Mouse (Mus musculus) kidney, postnatal 14 days (tissue): ENCODE data around the gene Fam83b.

ENCODE experiments used
- DNase-seq: peaks from one replicate; pipeline ENCODE4 v3.0.0; 2022; ENCODE audit warnings: mixed read lengths

The Fam83b gene

GRCm38 (mm10) chr9:76566515-76567280, at the start of gene Fam83b:
TSS of gene Fam83b (minus strand) at chr9:76567116.
- peak; percentile 76 for DNase-seq

GRCm38 (mm10) chr9:76614165-76614564, 47.2 kb upstream of the Fam83b start:
- DNase-seq: no peak

- DNase-seq: no peak
These were observed 36.8 kb upstream of the Fam83b start for GRCm38 (mm10) chr9:76603744-76604143.

- no peak for DNase-seq
These were observed 36.0 kb upstream of the Fam83b start for GRCm38 (mm10) chr9:76602874-76603273.

- DNase-seq: no peak
These were observed 30.5 kb upstream of the Fam83b start for GRCm38 (mm10) chr9:76597395-76597794.

- no peak for DNase-seq
These were observed 26.9 kb upstream of the Fam83b start for GRCm38 (mm10) chr9:76593841-76594240.

GRCm38 (mm10) chr9:76583943-76584342, 17.0 kb upstream of the Fam83b start:
- no peak for DNase-seq

- DNase-seq: no peak
These were observed 15.1 kb upstream of the Fam83b start for GRCm38 (mm10) chr9:76581966-76582365.

DNA sequence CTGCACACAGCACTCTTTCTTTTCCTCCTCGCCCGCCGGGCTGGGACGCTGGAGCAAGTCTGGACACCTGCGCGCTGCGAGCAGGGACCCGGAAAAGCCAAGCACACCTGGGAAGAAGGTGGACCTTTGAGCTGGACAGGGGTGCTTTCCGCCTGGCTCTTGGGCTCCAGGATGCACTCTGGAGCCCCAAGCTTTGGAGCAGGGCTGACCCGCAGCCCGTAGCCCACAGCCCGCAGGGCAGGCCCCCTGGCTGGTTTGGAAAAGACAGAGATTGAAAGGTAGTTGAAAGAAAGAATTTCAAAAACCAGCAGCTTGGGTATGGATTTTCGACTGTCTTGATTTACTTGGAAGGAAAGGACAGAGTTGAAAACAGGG, 352 bp upstream of the Fam83b start:
- no peak for DNase-seq

DNA sequence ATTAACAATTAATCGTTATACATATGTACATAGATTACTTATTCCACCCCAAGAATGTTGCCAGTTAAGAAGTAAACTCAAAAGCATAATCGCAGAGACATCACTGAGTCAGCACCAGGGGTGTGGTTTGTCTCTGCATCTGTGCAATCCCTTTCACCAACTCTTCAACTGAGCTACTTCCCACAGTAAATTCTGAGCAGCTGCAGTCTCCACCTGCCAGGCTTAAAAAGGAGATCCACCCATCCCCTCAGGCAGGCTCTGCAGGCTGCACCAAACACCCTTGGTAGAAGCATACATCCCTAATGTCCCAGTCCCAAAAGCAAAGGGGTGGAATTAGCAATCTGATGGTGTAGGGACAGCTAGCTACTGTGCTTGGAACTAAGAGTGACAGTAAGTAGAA, 1.3 kb downstream of the Fam83b start:
- no peak for DNase-seq

DNA sequence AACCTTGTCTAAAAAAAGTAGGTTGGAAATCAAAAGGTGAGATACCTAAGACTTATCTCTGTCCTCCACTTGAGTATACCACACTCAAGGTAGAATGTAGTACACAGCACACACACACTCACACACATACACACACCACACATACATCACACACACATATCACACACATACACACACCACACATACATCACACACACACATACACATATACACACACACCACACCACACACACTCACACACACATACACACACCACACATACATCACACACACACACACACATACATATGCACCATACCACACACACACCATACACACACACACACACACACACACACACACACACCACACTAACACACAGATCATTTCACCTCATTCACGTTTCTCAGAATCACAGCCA, 2.8 kb downstream of the Fam83b start:
- DNase-seq: no peak

GRCm38 (mm10) chr9:76562794-76563193, 4.1 kb downstream of the Fam83b start:
- DNase-seq: no peak

GRCm38 (mm10) chr9:76559240-76559639, 7.7 kb downstream of the Fam83b start:
- no peak for DNase-seq

DNA sequence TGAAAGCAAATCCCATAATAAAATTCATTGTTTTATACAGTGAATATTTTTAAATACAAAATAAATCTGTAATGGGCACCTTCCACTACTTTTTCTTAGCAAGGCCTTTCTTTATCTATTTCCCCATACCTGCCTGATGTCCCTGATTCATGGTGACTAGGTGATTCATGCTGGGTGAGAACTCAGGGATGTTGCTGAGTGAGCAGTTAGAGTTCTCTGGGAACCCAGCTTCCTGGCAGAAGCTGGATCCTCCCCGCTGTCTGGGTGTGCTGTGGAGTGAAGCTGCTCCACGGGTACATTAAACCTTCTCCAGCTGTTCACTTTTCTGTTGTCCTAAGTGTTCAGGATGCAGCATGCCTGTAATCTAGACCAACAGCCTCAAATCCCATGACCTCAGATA, 13.2 kb downstream of the Fam83b start:
- no peak for DNase-seq

DNA sequence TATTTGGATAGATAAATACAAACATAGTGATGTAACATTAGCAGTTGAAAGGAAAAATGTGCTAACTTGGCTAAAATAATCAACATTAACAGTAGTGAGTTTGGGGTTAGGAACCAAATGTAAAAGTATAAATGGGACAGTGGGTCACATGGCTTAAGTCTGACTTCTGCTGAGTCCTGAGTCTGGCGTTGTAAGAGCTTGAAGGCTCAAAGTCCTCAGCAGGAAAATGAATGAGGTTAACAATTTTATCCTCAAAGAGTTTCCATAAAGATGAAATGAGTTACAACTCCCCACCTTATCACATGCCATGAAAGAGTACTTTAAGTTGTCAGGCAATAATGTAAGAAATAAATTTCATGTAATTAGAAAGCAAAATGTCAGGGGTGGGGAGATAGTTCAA, 13.8 kb downstream of the Fam83b start:
- DNase-seq: no peak

- DNase-seq: no peak
These were observed 20.2 kb downstream of the Fam83b start for GRCm38 (mm10) chr9:76546714-76547113.

- no peak for DNase-seq
These were observed 26.2 kb downstream of the Fam83b start for GRCm38 (mm10) chr9:76540684-76541083.

GRCm38 (mm10) chr9:76539953-76540621, 26.8 kb downstream of the Fam83b start:
- DNase-seq: no peak

- DNase-seq: no peak
These were observed 27.6 kb downstream of the Fam83b start for GRCm38 (mm10) chr9:76539271-76539670.

GRCm38 (mm10) chr9:76536032-76536431, 30.9 kb downstream of the Fam83b start:
- DNase-seq: no peak

DNA sequence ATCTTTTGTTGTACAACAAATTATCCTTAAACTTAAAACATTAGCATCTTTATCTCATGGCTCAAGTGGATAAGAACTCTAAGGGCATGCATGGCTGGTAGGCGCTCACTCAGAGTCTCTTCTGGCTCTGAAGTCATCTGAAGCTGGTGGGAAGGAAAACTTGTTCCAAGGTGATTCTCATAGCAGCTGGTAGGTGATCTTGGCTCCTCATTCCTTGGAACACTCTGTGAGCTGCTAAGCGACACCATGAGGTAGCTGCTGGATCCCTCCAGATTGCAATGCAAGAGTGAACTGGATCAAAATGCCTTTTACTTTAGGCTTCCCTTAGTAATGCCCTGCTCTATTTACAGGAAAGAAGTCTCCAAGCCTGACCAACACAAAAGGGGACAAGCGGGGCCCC, 34.5 kb downstream of the Fam83b start:
- DNase-seq: no peak

DNA sequence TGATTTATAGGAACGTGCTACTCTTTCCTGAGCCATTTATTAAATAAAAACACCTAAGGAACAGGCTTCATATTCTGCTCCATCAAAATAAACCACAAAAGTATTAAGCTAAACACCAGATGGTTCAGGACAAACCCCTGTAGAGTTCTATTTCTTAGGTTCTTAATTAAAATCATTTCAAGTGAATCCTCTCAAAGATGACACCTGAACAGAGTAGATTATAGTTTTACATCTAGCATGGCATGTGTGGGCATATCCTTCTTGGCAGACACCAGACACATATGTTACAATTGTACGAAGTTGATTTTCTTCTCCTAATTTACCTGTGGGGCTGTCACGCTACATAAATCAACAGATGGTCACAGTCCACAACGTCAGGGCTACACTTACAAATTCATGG, 35.5 kb downstream of the Fam83b start:
- no peak for DNase-seq

GRCm38 (mm10) chr9:76525592-76525991, 41.3 kb downstream of the Fam83b start:
- DNase-seq: no peak

GRCm38 (mm10) chr9:76523075-76523474, 43.8 kb downstream of the Fam83b start:
- no peak for DNase-seq

GRCm38 (mm10) chr9:76521640-76522039, 45.3 kb downstream of the Fam83b start:
- DNase-seq: no peak
